34 mouse cellular contexts compared by ENCODE assay signal in the genomic region with DNA sequence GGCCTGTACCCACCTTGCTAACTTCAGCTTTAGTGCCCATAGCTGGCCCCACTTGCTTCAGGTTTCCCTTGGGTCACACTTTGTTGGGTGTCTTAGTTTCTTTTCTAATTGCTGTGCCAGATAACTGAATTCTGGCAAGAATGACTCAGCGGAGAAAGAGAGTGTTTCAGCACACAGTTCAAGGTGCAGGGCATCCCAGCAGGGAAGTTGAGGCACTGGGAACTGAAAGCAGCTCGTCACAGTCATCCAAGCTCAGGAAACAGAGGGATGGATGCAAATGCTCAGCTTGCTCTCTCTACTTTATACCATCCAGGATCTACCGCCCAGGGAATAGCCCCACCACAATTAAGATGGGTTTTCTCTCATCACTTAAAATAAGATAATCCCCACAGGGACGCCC. TPM values are rescaled to one million over a fixed set of nuclear protein-coding genes. Genes with fewer than 3 reads are reported as not detected.
"Had no signal": no experiment of that assay in that cellular context is flagged by ENCODE, and none has a peak within 500 bp of the region (broad histone marks: within the 10 kb centered on the region; RNA-seq: fewer than 3 reads in every experiment).

No protein-coding gene starts in this region.

- ATAC-seq: hindbrain, embryonic 16.5 days; inflammation-experienced regulatory T-cells, adult 6 months; intestine, embryonic 15.5 days; intestine, postnatal 0 days had no signal

- H3K9ac ChIP-seq: heart, embryonic 12.5 days; hindbrain, embryonic 12.5 days; hindbrain, embryonic 14.5 days; intestine, embryonic 15.5 days; limb, embryonic 12.5 days had no signal

- H3K4me1 ChIP-seq: heart, embryonic 10.5 days; heart, embryonic 12.5 days; hindbrain, embryonic 10.5 days; hindbrain, embryonic 12.5 days; intestine, embryonic 15.5 days; limb, embryonic 10.5 days; limb, embryonic 12.5 days had no signal

- H3K4me3 ChIP-seq: gastrocnemius, adult 2 months; heart, embryonic 10.5 days; heart, embryonic 12.5 days; hindbrain, embryonic 10.5 days; hindbrain, embryonic 12.5 days; intestine, embryonic 15.5 days; layer of hippocampus, adult 2 months; left cerebral cortex, adult 2 months; limb, embryonic 10.5 days; limb, embryonic 12.5 days had no signal

- H3K4me2 ChIP-seq: heart, embryonic 12.5 days; hindbrain, embryonic 12.5 days; hindbrain, embryonic 14.5 days; intestine, embryonic 15.5 days; limb, embryonic 12.5 days had no signal

- DNase-seq: gastrocnemius, adult 2 months; gastrocnemius, postnatal 10 days; gastrocnemius, postnatal 25 days; heart, adult 18-20 months; heart, postnatal 10 days; heart, postnatal 4 days; kidney, adult 18-20 months; kidney, adult 8-10 months; kidney, postnatal 10 days; kidney, postnatal 25 days; kidney, postnatal 4 days had no signal

- H3K9me3 ChIP-seq: heart, embryonic 10.5 days; heart, embryonic 12.5 days; hindbrain, embryonic 10.5 days; hindbrain, embryonic 12.5 days; intestine, embryonic 15.5 days; limb, embryonic 10.5 days; limb, embryonic 12.5 days had no signal

- H3K36me3 ChIP-seq: heart, embryonic 10.5 days; heart, embryonic 12.5 days; hindbrain, embryonic 10.5 days; hindbrain, embryonic 12.5 days; intestine, embryonic 15.5 days; limb, embryonic 10.5 days; limb, embryonic 12.5 days had no signal

- H3K27ac ChIP-seq: gastrocnemius, adult 2 months; heart, embryonic 10.5 days; hindbrain, embryonic 10.5 days; hindbrain, embryonic 12.5 days; hindbrain, embryonic 14.5 days; intestine, embryonic 15.5 days; layer of hippocampus, adult 2 months; left cerebral cortex, adult 2 months; limb, embryonic 10.5 days; limb, embryonic 12.5 days had no signal

- H3K27me3 ChIP-seq: hindbrain, embryonic 12.5 days; intestine, embryonic 15.5 days; limb, embryonic 12.5 days had no signal

RNA-seq across cellular contexts. Expression of a gene that starts 3.0 kb away (rescaled TPM):
- total RNA-seq: gastrocnemius, adult 2 months; gastrocnemius, postnatal 10 days; gastrocnemius, postnatal 25 days; gastrocnemius, postnatal 4 days; granulocyte monocyte progenitor cell, adult 5-6 weeks; heart, adult 8-10 months; heart, postnatal 10 days; heart, postnatal 25 days; heart, postnatal 4 days; layer of hippocampus, postnatal 10 days; layer of hippocampus, postnatal 25 days; left cerebral cortex, postnatal 14 days had no signal
- polyA plus RNA-seq: heart, embryonic 10.5 days; heart, embryonic 12.5 days; heart, embryonic 14.5 days; hindbrain, embryonic 10.5 days; hindbrain, embryonic 12.5 days; hindbrain, embryonic 14.5 days; hindbrain, embryonic 16.5 days; inflammation-experienced regulatory T-cells, adult 6 months; intestine, embryonic 15.5 days; kidney, embryonic 14.5 days; kidney, embryonic 16.5 days; limb, embryonic 10.5 days; limb, embryonic 12.5 days had no signal

RNA-seq across cellular contexts. Expression of a gene that starts 52.3 kb away (rescaled TPM):
- total RNA-seq: granulocyte monocyte progenitor cell, adult 5-6 weeks had no signal
- polyA plus RNA-seq: heart, embryonic 12.5 days; heart, embryonic 14.5 days; limb, embryonic 10.5 days had no signal
